Mouse (Mus musculus): ENCODE measurements at regions not wholly inside any gene's neighbourhood (a gene's known extent, or its start where the extent isn't known, plus 50 kb on each side); places are given as distances from the start of the nearest gene placed in this dataset.

- TF ChIP-seq CHD2 (IDR thresholded peaks at IDR 0.05; ENCODE audit: low read length) (no peak), USF1 (IDR thresholded peaks at IDR 0.05; ENCODE audit: low read depth, low read length) (no peak), MAZ (IDR thresholded peaks at IDR 0.05; ENCODE audit: low read depth, low read length) (no peak), ZNF384 (IDR thresholded peaks at IDR 0.05; ENCODE audit: low read depth, low read length) (no peak), POLR2A (IDR thresholded peaks at IDR 0.05; ENCODE audit: control insufficient read depth in 1 of 2, insufficient read depth in 1 of 2, low read depth in 1 of 2, low read length in 2 of 2, poor library complexity in 1 of 2) (no peak), CTCF (IDR thresholded peaks at IDR 0.05 in 2 of 3, conservative IDR thresholded peaks at IDR 0.05 in 1 of 3; ENCODE audit: control insufficient read depth in 1 of 3, insufficient read depth in 1 of 3, low read depth in 2 of 3, low read length in 3 of 3, poor library complexity in 1 of 3, severe bottlenecking in 1 of 3) (no peak), RCOR1 (IDR thresholded peaks at IDR 0.05; ENCODE audit: low read depth, low read length) (no peak), SMC3 (IDR thresholded peaks at IDR 0.05; ENCODE audit: low read depth, low read length) (no peak), E2F4 (IDR thresholded peaks at IDR 0.05; ENCODE audit: borderline replicate concordance, low read depth, low read length) (no peak), ZC3H11A (IDR thresholded peaks at IDR 0.05; ENCODE audit: low read depth, low read length) (no peak), POLR2AphosphoS5 (IDR thresholded peaks at IDR 0.05; ENCODE audit: borderline replicate concordance, low read depth, low read length) (no peak), UBTF (IDR thresholded peaks at IDR 0.05; ENCODE audit: borderline replicate concordance, insufficient read depth, low read depth, low read length) (no peak), TAL1 (IDR thresholded peaks at IDR 0.05; ENCODE audit: low read length) (no peak), MEF2A (IDR thresholded peaks at IDR 0.05; ENCODE audit: extremely low read depth, insufficient replicate concordance, low read depth, low read length, poor library complexity, severe bottlenecking) (no peak)
Measured at GRCm38 (mm10) chr6:117415901-117416300, 247.6 kb downstream of the Cxcl12 start.
